Mouse (Mus musculus): ENCODE measurements around the gene Kat2b. TPM values are rescaled to one million over a fixed set of nuclear protein-coding genes. Genes with fewer than 3 reads are reported as not detected.
A peak's percentile ranks its signal among the peaks of the same experiment; 100 is the strongest.
"Not testable (repeated sequence)": the region's sequence is repeated elsewhere in the genome, so short reads cannot be mapped to it uniquely, and the experiment has no call there.

Kat2b gene
- polyA plus RNA-seq, 1 experiment from 2014 or later: 7.5 TPM

DNA sequence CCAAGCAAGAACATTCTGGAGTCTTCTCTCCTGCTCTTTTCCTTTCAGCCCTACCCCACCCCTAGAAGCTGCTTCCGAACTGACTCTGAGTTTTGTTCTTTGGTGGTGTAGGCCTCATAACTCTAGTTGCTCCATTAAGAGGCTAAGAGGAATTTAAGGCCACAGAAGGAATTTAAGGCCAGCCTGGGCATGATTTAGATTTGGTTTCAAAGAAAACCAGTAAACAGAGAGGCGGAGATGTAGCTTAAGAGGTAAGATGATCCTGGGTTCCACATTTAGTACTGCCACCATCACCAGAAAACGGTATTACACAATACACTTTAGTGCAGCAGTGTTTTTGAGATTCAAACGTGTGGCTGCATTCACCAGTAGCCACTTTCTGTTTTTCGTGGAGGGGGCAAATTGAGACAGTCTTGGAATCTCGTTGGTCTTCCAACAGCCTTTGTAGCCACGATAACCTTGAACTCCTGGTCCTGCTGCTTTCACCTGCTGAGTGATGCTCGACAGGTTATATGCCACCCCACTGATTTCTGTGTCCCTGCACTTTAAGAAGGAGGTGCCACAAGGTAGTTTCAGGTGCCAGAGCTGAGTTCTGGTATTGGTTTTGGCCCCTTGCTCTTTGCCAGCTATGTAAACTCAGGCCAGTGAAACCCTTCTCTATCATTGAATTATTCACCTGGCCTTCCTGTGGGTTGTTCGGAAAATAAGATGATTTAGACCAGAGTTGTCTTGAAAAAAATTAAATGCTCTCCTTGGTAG lies 21.6 kb downstream of the Kat2b start:
- 88% methylated on average over 9 of the region's 9 CpGs for WGBS
- H3K9ac ChIP-seq: no peak overlapping the region
- H3K4me2 ChIP-seq: no peak overlapping the region
- peak overlapping the region; percentile 75; the same call in 1 of the 2 replicates for H3K27ac ChIP-seq
- H3K36me3 ChIP-seq (ENCODE audit: poor library complexity, severe bottlenecking): no peaks in the 10 kb centered on the region
- H3K4me3 ChIP-seq: no peak overlapping the region
- H3K4me1 ChIP-seq: peaks cover 18% of the 10 kb centered on the region
- no peak for ATAC-seq
- no peaks in the 10 kb centered on the region for H3K9me3 ChIP-seq (replicated peaks)
- H3K27me3 ChIP-seq: no peaks in the 10 kb centered on the region

DNA sequence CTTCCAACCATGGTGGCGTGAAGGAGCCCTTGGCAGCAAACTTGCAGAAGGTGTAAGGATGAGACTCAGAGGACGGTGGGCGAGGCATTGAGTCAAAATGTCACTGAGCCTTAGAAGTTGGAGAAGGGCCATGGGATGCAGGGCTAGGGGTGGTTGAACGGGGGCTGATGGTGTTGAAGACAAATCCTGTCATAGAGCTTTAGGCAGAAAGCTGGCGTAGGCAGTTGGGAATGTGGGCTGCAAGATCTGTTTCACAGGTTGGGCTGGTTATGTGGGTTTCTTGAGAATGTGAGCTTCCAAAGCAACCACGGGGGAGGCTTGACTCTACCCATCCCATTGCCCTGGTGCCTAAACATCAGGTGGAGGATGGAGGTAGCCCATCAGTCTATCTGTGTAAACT lies 23.4 kb downstream of the Kat2b start:
- Histone ChIP-seq H3K9ac (no peak overlapping the region), H3K4me1 (peaks cover 18% of the 10 kb centered on the region), H3K27ac (no peak overlapping the region), H3K4me2 (no peak overlapping the region), H3K36me3 (ENCODE audit: poor library complexity, severe bottlenecking) (no peaks in the 10 kb centered on the region), H3K27me3 (no peaks in the 10 kb centered on the region), H3K9me3 (replicated peaks) (no peaks in the 10 kb centered on the region), H3K4me3 (no peak overlapping the region)
- no peak for ATAC-seq
- WGBS: 89% methylated on average over 6 of the region's 6 CpGs

DNA sequence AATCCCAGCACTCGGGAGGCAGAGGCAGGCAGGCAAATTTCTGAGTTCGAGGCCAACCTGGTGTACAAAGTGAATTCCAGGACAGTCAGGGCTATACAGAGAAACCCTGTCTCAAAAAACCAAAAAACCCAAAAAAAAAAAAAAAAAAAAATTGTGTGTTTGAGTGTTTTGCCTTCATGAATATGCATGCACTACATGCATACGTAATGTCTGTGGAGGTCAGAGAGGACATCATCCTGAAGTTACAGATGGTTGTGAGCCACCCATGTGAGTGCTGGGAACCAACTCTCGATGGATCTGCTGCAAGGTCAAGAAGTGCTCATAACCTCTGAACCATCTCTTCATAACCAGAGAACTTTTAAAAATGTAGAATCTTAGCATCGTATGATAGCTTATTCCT lies 25.2 kb downstream of the Kat2b start:
- no peak for ATAC-seq

DNA sequence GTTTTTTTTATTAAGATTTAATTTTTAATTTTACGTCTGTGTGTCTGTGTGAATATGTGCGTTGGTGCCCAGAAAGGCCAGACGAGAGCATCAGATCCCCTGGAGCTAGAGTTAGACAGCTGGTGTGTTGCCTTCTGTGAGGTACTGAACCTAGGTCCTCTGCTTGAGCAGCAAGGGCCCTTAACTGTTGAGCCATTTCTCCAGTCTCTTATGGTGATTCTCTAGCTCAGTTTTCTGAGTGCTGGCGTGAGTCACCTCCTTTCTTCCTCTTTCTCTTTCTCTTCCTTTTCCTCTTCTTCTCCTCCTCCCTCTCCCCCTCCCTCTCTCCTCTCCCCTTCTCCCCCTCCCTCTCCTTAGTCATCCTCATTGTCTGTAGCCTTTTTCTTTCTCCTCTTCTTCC lies 27.9 kb downstream of the Kat2b start:
- Histone ChIP-seq H3K27me3 (no peaks in the 10 kb centered on the region), H3K9ac (no peak overlapping the region), H3K27ac (no peak overlapping the region), H3K9me3 (replicated peaks) (no peaks in the 10 kb centered on the region), H3K4me3 (no peak overlapping the region), H3K4me1 (peaks cover 10% of the 10 kb centered on the region), H3K36me3 (ENCODE audit: poor library complexity, severe bottlenecking) (no peaks in the 10 kb centered on the region), H3K4me2 (no peak overlapping the region)
- no peak for ATAC-seq
- 83% methylated on average over 4 of the region's 4 CpGs for WGBS

More for the DNA sequence above, 25.2 kb downstream of the Kat2b start:
- Histone ChIP-seq H3K9ac (no peak overlapping the region), H3K4me2 (no peak overlapping the region), H3K27me3 (no peaks in the 10 kb centered on the region), H3K36me3 (ENCODE audit: poor library complexity, severe bottlenecking) (no peaks in the 10 kb centered on the region), H3K27ac (no peak overlapping the region), H3K9me3 (replicated peaks) (no peaks in the 10 kb centered on the region), H3K4me3 (no peak overlapping the region), H3K4me1 (peaks cover 20% of the 10 kb centered on the region)
- 91% methylated on average over 5 of the region's 5 CpGs for WGBS

DNA sequence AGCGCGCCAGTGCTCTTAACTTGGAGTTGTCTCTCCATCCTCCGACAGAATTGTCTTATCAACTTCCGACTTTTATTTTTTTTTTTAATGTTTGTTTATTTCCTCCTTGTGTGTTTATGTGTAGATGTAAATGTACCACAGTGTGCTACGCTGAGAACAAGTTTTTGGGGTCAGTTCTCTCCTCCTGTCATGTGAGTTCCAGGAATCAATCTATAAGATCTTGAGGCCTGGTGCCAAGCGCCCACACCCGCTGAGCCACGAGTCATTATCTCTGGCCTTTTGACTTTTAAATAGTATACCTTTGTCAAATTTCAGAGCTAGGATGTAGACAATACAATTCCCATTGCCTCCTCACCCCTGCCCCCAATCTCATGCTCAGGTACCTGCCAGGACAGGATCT lies 28.9 kb downstream of the Kat2b start:
- ATAC-seq: no peak
- no peaks in the 10 kb centered on the region for H3K27me3 ChIP-seq
- WGBS: 87% methylated on average over 8 of the region's 8 CpGs
- H3K9ac ChIP-seq: no peak overlapping the region
- no peak overlapping the region for H3K4me3 ChIP-seq
- peak overlapping the region; percentile 75; the same call in 1 of the 2 replicates for H3K27ac ChIP-seq
- H3K9me3 ChIP-seq (replicated peaks): no peaks in the 10 kb centered on the region
- H3K36me3 ChIP-seq (ENCODE audit: poor library complexity, severe bottlenecking): no peaks in the 10 kb centered on the region
- H3K4me2 ChIP-seq: no peak overlapping the region
- peaks cover 10% of the 10 kb centered on the region for H3K4me1 ChIP-seq

DNA sequence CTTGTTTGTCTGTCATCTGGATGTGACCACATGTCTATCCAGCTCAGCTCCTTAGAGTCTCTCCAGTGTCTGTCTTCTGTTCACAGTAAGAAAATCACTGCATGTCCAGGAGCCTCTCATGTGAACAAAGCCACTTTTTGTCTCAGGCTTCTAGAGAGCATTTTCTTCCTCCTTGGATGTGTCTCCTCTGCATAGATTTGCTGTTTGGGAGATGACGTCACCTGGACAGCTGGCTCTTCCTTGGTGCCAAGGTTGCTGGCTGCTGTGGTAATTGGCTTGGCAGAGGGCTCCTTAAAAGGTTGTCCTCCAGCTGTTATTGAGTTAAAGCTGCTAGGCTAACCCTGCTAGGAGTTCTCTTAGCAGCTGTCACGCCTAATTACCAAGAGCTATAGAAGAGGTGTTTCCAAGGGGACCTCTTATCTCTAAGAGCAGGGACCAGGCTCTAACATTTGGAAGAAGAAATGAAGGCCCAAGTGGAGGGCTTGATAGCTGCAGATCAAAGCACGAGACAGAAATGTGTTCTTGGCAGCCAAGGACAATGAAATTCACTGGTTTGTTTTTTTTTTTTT lies 29.7 kb downstream of the Kat2b start:
- WGBS: 36% methylated on average over 3 of the region's 3 CpGs

DNA sequence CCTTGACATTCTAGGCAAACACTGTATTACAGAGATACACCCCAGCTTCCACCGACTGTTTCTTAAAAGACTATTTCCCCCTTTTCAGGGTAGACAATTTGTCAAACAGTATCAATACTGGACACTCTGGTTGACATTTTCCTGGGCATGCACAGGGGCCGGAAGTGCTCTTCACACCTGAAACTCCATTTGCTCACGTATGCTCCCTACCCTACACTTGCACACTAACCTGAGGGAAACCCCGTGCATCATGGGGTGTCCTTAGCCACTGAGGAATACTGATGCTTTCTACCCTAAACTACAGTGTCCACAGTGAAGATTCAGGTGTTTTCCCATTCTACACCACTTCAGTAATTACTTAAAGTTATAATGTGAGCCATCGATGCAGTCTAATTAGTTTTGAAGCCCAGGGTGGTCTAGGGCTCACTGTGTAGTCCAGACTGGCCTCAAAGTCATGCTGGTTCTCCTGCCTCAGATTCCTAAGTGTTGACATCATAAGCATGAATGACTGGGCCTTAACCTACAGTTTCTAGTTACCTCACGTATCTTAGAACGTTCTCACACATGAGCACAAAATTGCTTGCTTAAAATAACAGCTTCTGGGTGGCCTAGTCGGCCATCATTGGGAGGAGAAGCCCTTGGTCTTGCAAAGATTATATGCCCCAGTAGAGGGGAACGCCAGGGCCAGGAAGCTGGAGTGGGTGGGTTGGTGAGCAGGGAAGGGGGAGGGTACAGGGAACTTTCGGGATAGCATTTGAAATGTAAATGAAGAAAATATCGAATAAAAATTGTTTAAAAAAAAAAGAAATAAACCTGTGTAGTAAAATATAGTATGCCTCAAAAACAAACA lies 30.5 kb downstream of the Kat2b start:
- no peak overlapping the region for H3K4me3 ChIP-seq
- peak overlapping the region; percentile 75 for H3K27ac ChIP-seq
- H3K9ac ChIP-seq: no peak overlapping the region
- peaks cover 10% of the 10 kb centered on the region for H3K4me1 ChIP-seq
- H3K4me2 ChIP-seq: no peak overlapping the region
- ATAC-seq: no peak
- WGBS: 87% methylated on average over 11 of the region's 11 CpGs
- no peaks in the 10 kb centered on the region for H3K9me3 ChIP-seq (replicated peaks)
- no peaks in the 10 kb centered on the region for H3K27me3 ChIP-seq
- H3K36me3 ChIP-seq (ENCODE audit: poor library complexity, severe bottlenecking): no peaks in the 10 kb centered on the region

More for the DNA sequence above, 29.7 kb downstream of the Kat2b start:
- Histone ChIP-seq H3K9me3 (replicated peaks) (no peaks in the 10 kb centered on the region), H3K4me2 (no peak overlapping the region), H3K9ac (no peak overlapping the region), H3K27ac (peak overlapping the region; percentile 75), H3K4me3 (no peak overlapping the region), H3K27me3 (no peaks in the 10 kb centered on the region), H3K36me3 (ENCODE audit: poor library complexity, severe bottlenecking) (no peaks in the 10 kb centered on the region), H3K4me1 (peaks cover 10% of the 10 kb centered on the region)
- peak; percentile 84 for ATAC-seq

DNA sequence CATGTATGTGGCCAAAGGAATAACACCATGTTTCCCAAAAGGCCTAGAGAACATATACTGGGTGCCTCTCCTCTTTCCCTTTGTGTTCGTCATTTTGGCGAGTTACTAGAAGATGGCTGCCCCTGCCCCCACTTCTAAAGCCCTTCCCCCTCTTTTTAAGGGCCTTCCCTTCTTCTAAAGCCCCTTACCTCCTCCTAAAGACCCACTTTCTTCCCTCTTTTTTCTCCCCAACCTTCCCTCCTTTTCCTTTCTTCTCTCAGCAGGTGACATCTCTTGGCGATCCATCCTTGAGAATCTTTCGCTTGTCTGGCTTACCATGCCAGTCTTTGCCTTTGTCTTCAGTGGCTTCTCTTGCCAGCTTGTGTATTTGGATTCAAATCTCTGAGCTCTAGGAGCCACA lies 31.9 kb downstream of the Kat2b start:
- no peak overlapping the region for H3K9ac ChIP-seq
- no peaks in the 10 kb centered on the region for H3K9me3 ChIP-seq (replicated peaks)
- H3K27ac ChIP-seq: no peak overlapping the region
- no peak overlapping the region for H3K4me3 ChIP-seq
- no peaks in the 10 kb centered on the region for H3K36me3 ChIP-seq (ENCODE audit: poor library complexity, severe bottlenecking)
- peaks cover 10% of the 10 kb centered on the region for H3K4me1 ChIP-seq
- no peak for ATAC-seq
- H3K27me3 ChIP-seq: no peaks in the 10 kb centered on the region
- H3K4me2 ChIP-seq: no peak overlapping the region
- WGBS: 92% methylated on average over 4 of the region's 4 CpGs

DNA sequence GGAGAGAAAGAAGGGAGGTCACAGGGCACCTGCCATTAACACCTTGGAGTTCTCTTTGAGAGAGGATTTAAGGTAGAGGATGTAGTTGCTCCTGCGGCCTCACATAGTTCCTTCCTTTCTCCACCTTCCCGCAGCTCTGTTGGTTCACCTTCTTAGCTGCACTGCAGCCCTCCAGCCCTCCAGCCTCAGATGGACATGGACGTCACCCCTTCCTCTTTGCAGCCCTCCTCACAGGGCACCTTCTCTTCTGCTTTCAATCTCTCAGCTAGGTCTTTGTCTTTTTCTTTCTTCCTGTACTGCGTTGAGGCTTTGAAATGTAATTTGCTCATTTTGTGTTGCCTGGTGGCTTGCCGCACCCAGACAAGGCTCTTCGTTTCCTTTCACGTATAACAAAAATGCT lies 36.6 kb downstream of the Kat2b start:
- H3K4me1 ChIP-seq; H3K27me3 ChIP-seq; H3K9ac ChIP-seq; H3K4me2 ChIP-seq; H3K36me3 ChIP-seq (ENCODE audit: poor library complexity, severe bottlenecking); H3K4me3 ChIP-seq; ATAC-seq; H3K9me3 ChIP-seq (replicated peaks); H3K27ac ChIP-seq: not testable (repeated sequence)
- no CpG with 5 or more reads among the region's 7 CpGs for WGBS

DNA sequence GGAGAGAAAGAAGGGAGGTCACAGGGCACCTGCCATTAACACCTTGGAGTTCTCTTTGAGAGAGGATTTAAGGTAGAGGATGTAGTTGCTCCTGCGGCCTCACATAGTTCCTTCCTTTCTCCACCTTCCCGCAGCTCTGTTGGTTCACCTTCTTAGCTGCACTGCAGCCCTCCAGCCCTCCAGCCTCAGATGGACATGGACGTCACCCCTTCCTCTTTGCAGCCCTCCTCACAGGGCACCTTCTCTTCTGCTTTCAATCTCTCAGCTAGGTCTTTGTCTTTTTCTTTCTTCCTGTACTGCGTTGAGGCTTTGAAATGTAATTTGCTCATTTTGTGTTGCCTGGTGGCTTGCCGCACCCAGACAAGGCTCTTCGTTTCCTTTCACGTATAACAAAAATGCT lies 39.4 kb downstream of the Kat2b start:
- no CpG with 5 or more reads among the region's 7 CpGs for WGBS
- not testable (repeated sequence) for H3K4me3 ChIP-seq; H3K9ac ChIP-seq; ATAC-seq; H3K4me2 ChIP-seq; H3K9me3 ChIP-seq (replicated peaks); H3K27me3 ChIP-seq; H3K27ac ChIP-seq; H3K4me1 ChIP-seq; H3K36me3 ChIP-seq (ENCODE audit: poor library complexity, severe bottlenecking)

DNA sequence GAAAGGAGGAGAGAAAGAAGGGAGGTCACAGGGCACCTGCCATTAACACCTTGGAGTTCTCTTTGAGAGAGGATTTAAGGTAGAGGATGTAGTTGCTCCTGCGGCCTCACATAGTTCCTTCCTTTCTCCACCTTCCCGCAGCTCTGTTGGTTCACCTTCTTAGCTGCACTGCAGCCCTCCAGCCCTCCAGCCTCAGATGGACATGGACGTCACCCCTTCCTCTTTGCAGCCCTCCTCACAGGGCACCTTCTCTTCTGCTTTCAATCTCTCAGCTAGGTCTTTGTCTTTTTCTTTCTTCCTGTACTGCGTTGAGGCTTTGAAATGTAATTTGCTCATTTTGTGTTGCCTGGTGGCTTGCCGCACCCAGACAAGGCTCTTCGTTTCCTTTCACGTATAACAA lies 42.3 kb downstream of the Kat2b start:
- peaks cover 25% of the 10 kb centered on the region for H3K36me3 ChIP-seq (ENCODE audit: poor library complexity, severe bottlenecking)
- WGBS: no CpG with 5 or more reads among the region's 7 CpGs
- not testable (repeated sequence) for H3K4me1 ChIP-seq; H3K27ac ChIP-seq; H3K9me3 ChIP-seq (replicated peaks); ATAC-seq; H3K9ac ChIP-seq; H3K27me3 ChIP-seq; H3K4me3 ChIP-seq; H3K4me2 ChIP-seq

DNA sequence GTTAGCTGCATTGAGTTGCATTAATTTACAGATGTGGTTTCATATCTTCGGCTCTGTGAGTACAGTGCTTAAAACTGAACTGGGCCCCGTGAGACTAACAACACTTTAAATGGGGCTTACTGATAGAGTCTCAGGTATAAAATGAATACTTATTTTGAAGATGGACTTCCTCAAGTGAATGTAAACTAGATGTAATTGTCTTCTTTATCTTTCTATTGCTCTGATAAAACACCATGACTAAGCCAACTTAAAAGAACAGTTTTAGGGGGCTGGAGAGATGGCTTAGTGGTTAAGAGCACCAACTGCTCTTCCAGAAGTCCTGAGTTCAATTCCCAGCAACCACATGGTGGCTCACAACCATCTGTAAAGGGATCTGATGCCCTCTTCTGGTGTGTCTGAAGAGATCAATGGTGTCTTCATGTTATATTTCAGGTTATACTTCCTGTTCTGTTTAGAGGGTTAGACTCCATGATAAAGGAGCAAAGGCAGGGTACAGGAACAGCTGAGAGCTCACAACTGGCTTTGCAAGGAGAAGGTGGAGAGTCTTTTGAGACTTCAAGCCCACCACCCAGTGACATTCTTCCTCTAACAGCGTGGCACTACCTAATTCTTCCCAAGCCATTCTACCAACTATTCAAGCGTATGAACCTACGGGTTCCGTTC lies 50.8 kb downstream of the Kat2b start:
- WGBS: 96% methylated on average over 6 of the region's 6 CpGs

More for the DNA sequence above, 50.8 kb downstream of the Kat2b start:
- Histone ChIP-seq H3K9ac (no peak overlapping the region), H3K4me3 (no peak overlapping the region), H3K4me2 (no peak overlapping the region), H3K4me1 (no peaks in the 10 kb centered on the region), H3K27me3 (no peaks in the 10 kb centered on the region), H3K36me3 (ENCODE audit: poor library complexity, severe bottlenecking) (peaks cover 7% of the 10 kb centered on the region; the same call in 1 of the 2 replicates), H3K9me3 (replicated peaks) (no peaks in the 10 kb centered on the region), H3K27ac (no peak overlapping the region)
- no peak for ATAC-seq

All from forebrain, embryonic 13.5 days (tissue).